Mouse (Mus musculus): ENCODE measurements around the gene Ikzf3.
A peak's percentile ranks its signal among the peaks of the same experiment; 100 is the strongest.

DNA sequence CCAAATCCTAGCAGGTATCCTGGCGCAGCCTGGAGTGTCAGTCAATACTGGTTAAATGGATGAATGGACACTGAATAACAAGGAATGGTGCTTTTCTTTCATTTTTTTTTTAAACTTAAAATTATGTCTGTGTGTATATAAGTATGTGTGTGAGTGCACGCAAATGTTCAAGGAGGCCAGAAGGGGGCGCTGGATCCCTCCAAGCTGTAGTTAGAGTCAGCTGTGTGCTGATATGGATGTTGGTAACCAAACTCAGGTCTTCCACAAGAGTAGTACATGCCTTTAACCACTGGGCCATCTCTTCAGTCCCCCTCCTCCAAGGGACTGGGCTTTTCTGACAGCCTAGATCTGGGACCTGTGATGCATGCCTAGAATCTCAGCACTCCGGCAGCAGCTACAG, 90.3 kb downstream of the Ikzf3 start:
- TF ChIP-seq CTCF (IDR thresholded peaks at IDR 0.05; ENCODE audit: control insufficient read depth, insufficient read depth, low read length) (peak; percentile 39; the same call in 1 of the 2 replicates), POLR2A (IDR thresholded peaks at IDR 0.05; ENCODE audit: borderline replicate concordance, control insufficient read depth, low read depth, low read length) (no peak)

Measured in bone marrow, adult 2 months (tissue).